Mouse (Mus musculus) T-helper 17 cell (primary cell): Measurements from ENCODE around the gene Olfr301.

Experiments used
- in situ Hi-C, 2 experiments: fragments of 300-600 bp; cut with MboI, MseI; formaldehyde crosslinking; loops; 1 replicate in 1 of 2; 2 replicates in 1 of 2; pipeline ENCODE4 v1.15.1; 2025; ENCODE audit warnings: high pct_unique_total_duplicates in 2 of 2

Gene Olfr301

DNA sequence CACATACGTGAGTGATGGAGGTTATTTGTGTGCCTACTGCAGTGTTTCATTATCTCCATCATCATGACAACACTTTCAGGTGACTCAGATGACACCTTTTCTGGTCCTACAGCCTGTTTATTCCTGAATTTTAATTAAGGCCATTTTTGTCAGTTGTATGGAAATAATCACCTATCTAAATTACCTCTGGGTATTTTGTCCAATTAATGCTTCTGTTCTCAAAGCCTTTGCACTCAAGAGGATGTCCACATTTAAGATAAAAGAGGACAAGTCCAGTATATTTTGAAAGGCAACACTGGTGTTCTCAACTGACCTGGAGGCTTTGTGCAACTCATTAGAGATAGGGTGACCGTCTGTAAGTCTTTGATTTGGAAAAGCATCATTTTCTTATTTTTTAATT is at the start of gene Olfr301:
TSS of gene Olfr301 (plus strand) at position 301 of the 400 bp plus-strand sequence.
- in situ Hi-C loops, result loop anchor here in 1 of 2 experiments (10.0 kb wide), 1 partner anchor 1919 kb away; no protein-coding TSS in a partner anchor

DNA sequence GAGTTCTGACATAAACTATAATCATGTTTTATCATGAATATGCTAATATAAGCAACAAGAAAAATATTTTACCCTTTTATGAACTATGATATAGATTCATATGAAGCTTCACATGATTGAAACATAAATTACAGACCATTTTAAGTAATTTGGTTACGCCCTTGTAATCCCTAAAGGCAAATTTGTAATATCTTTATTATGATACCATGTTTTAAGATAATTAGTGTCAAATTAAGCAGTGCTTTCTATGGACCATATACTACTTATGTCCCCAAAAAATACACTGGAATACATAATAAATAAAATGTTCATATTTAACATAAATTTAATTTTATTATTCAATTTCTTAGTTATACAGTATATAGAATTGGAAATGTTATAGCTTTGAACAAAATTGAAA is 36.8 kb upstream of the Olfr301 start, which contains the start of gene Olfr305:
TSS of gene Olfr305 (minus strand) at position 101 of the 400 bp plus-strand sequence.
- in situ Hi-C loops, result loop anchor here (10.0 kb wide), 2 partner anchors 902 to 1322 kb away; no protein-coding TSS in a partner anchor

DNA sequence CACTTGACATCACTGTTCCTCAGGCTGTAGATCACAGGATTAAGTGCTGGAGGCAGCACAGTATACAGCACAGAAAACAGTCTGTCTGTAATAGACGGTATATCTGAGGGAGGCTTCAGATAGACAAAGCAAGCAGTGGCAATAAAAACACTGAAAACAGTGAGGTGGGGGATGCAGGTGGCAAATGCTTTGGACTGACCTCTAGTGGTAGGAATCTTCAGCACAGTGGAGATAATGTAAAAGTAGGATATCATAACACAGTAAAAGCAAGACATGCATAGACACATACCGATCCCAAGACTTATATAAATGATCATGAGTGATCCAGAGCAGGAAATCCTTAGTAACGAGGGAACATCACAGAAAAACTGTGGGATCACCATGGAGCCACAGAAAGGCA is 17.9 kb upstream of the Olfr301 start:
- in situ Hi-C loops, result no loop called here

DNA sequence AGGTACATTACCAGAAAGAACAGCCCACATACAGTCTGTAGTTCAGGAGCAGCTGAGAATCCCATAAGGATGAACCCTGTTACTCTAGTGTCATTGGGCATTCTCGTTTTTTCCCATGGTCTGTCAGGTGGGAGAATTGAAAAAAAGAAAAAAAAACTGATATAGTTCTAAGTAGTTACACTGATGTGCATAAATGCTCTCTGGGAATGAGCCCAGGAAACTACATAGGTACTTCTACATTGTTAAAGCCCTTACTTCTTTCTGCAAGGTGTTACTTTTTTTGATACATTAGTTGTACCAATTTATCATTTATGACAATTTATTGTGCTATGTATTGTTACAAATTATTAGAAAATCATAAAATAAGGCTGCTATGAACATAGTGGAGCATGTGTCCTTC is 17.1 kb upstream of the Olfr301 start, which contains the start of gene Olfr304:
TSS of gene Olfr304 (minus strand) at position 101 of the 400 bp plus-strand sequence.
- in situ Hi-C loops, result no loop called here

DNA sequence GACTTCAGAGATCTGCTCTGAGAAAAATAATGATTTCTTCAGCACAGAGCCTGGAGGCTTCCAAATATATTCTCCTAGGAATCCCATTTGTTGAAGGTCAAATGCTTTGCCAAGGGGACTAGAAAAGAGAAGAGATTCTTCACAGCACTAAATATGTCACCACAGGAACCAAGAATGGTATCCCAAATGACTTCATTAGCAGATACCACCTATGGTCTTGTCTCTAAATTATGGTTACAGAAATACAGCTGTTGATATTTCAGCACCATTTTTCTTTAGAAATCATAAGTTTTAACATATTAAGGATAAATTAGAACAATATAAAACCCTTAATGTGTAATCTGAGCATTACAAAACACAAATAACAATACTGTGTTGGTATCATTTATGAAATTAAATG is 6.0 kb upstream of the Olfr301 start, which contains the start of gene Olfr303:
TSS of gene Olfr303 (minus strand) at position 101 of the 400 bp plus-strand sequence.
- in situ Hi-C loops, result no loop called here

DNA sequence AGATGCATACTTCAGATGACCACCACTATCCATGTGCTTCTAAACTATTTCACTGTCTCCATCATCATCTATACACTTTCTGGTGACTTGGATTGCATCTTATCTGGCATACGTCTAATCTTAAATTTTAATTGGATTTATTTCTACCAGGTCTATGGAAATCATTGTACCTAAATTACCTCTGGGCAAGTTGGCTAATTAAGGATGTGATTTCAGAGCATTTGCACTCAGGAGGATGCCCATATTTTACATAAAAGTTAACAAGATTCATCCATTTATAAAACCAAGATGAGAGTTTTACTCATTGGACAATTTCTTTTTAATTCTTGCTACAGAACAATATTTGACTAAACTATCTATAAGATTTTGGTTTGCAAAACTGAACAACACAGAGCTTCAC is 56.0 kb downstream of the Olfr301 start, which contains the start of gene Olfr299:
TSS of gene Olfr299 (plus strand) at position 301 of the 400 bp plus-strand sequence.
- in situ Hi-C loops, result no loop called here
